Mouse (Mus musculus): Measurements from ENCODE around the gene Fam78b. TPM values are rescaled to one million over a fixed set of nuclear protein-coding genes. Genes with fewer than 3 reads are reported as not detected.

Gene Fam78b
- 1.3 and 1.4 TPM in 2 replicates for polyA plus RNA-seq (2014; fragmentation: Nextera tagmentation; extraction: Ambion mirVana)

- H3K27ac ChIP-seq (replicated peaks in 1 of 2; ENCODE audit: control insufficient read depth in 1 of 2, insufficient read depth in 1 of 2, low read depth in 2 of 2, low read length in 2 of 2): peak within 1 kb of the TSS; percentile 27 to 42; a peak in 2 of 4 replicates
- ATAC-seq (ENCODE audit: insufficient number of reproducible peaks, insufficient read depth, low FRiP score, low read depth): no peak; the same call in 1 of the 2 replicates
- WGBS: 1% methylated on average over 72 of the region's 85 CpGs
- peak within 1 kb of the TSS; percentile 91 for H3K4me2 ChIP-seq (ENCODE audit: low read length)
- H3K9me3 ChIP-seq (ENCODE audit: control insufficient read depth, low read length): no peaks in the 10 kb centered on the region
- peaks cover 4 to 15% of the 10 kb centered on the region in 2 experiments; a peak in 3 of 4 replicates for H3K4me1 ChIP-seq (ENCODE audit: control insufficient read depth in 2 of 2, insufficient read depth in 2 of 2, low read length in 2 of 2)
- no peaks in the 10 kb centered on the region for H3K36me3 ChIP-seq (ENCODE audit: control insufficient read depth, insufficient read depth, low read length)
- peak within 1 kb of the TSS; percentile 79 to 81 for H3K4me3 ChIP-seq (ENCODE audit: control insufficient read depth in 1 of 2, insufficient read depth in 1 of 2, low read depth in 1 of 2, low read length in 2 of 2)
- peak within 1 kb of the TSS; percentile 83 for H3K9ac ChIP-seq (ENCODE audit: low read length)
- H3K27me3 ChIP-seq (ENCODE audit: control insufficient read depth, insufficient read depth, low read length): peaks cover 46% of the 10 kb centered on the region
Observed at GRCm38 (mm10) chr1:167001174-167001843, at the start of gene Fam78b. Fam78b (plus strand) TSS chr1:167001417.

GRCm38 (mm10) chr1:166964508-166964907 lies 36.7 kb upstream of the Fam78b start:
- no peaks in the 10 kb centered on the region for H3K4me1 ChIP-seq (ENCODE audit: control insufficient read depth in 2 of 2, insufficient read depth in 2 of 2, low read length in 2 of 2)
- no peak overlapping the region for H3K4me2 ChIP-seq (ENCODE audit: low read length)
- ATAC-seq (ENCODE audit: insufficient number of reproducible peaks, insufficient read depth, low FRiP score, low read depth): no peak
- no peaks in the 10 kb centered on the region for H3K36me3 ChIP-seq (ENCODE audit: control insufficient read depth, insufficient read depth, low read length)
- H3K27me3 ChIP-seq (ENCODE audit: control insufficient read depth, insufficient read depth, low read length): no peaks in the 10 kb centered on the region
- H3K9me3 ChIP-seq (ENCODE audit: control insufficient read depth, low read length): no peaks in the 10 kb centered on the region
- no peak overlapping the region for H3K27ac ChIP-seq (replicated peaks in 1 of 2; ENCODE audit: control insufficient read depth in 1 of 2, insufficient read depth in 1 of 2, low read depth in 2 of 2, low read length in 2 of 2)
- H3K9ac ChIP-seq (ENCODE audit: low read length): no peak overlapping the region
- 28% methylated on average over 10 of the region's 10 CpGs for WGBS
- no peak overlapping the region for H3K4me3 ChIP-seq (ENCODE audit: control insufficient read depth in 1 of 2, insufficient read depth in 1 of 2, low read depth in 1 of 2, low read length in 2 of 2)

- Histone ChIP-seq H3K9me3 (ENCODE audit: control insufficient read depth, low read length) (no peaks in the 10 kb centered on the region), H3K27ac (replicated peaks in 1 of 2; ENCODE audit: control insufficient read depth in 1 of 2, insufficient read depth in 1 of 2, low read depth in 2 of 2, low read length in 2 of 2) (no peak overlapping the region), H3K27me3 (ENCODE audit: control insufficient read depth, insufficient read depth, low read length) (no peaks in the 10 kb centered on the region), H3K9ac (ENCODE audit: low read length) (no peak overlapping the region), H3K4me1 (ENCODE audit: control insufficient read depth in 2 of 2, insufficient read depth in 2 of 2, low read length in 2 of 2) (no peaks in the 10 kb centered on the region), H3K4me2 (ENCODE audit: low read length) (no peak overlapping the region), H3K4me3 (ENCODE audit: control insufficient read depth in 1 of 2, insufficient read depth in 1 of 2, low read depth in 1 of 2, low read length in 2 of 2) (no peak overlapping the region), H3K36me3 (ENCODE audit: control insufficient read depth, insufficient read depth, low read length) (no peaks in the 10 kb centered on the region)
- 60% methylated on average over 5 of the region's 5 CpGs for WGBS
- ATAC-seq (ENCODE audit: insufficient number of reproducible peaks, insufficient read depth, low FRiP score, low read depth): no peak
Observed at GRCm38 (mm10) chr1:166968271-166968670, 32.9 kb upstream of the Fam78b start.

- Histone ChIP-seq H3K36me3 (ENCODE audit: control insufficient read depth, insufficient read depth, low read length) (no peaks in the 10 kb centered on the region), H3K27me3 (ENCODE audit: control insufficient read depth, insufficient read depth, low read length) (no peaks in the 10 kb centered on the region), H3K27ac (replicated peaks in 1 of 2; ENCODE audit: control insufficient read depth in 1 of 2, insufficient read depth in 1 of 2, low read depth in 2 of 2, low read length in 2 of 2) (no peak overlapping the region), H3K4me1 (ENCODE audit: control insufficient read depth in 2 of 2, insufficient read depth in 2 of 2, low read length in 2 of 2) (no peaks in the 10 kb centered on the region), H3K9me3 (ENCODE audit: control insufficient read depth, low read length) (no peaks in the 10 kb centered on the region), H3K4me3 (ENCODE audit: control insufficient read depth in 1 of 2, insufficient read depth in 1 of 2, low read depth in 1 of 2, low read length in 2 of 2) (no peak overlapping the region), H3K4me2 (ENCODE audit: low read length) (no peak overlapping the region), H3K9ac (ENCODE audit: low read length) (no peak overlapping the region)
- 75% methylated on average over 3 of the region's 3 CpGs for WGBS
- no peak for ATAC-seq (ENCODE audit: insufficient number of reproducible peaks, insufficient read depth, low FRiP score, low read depth)
Observed at GRCm38 (mm10) chr1:166973731-166974130, 27.5 kb upstream of the Fam78b start.

GRCm38 (mm10) chr1:166978611-166979010 lies 22.6 kb upstream of the Fam78b start:
- H3K27me3 ChIP-seq (ENCODE audit: control insufficient read depth, insufficient read depth, low read length): no peaks in the 10 kb centered on the region
- no peaks in the 10 kb centered on the region for H3K9me3 ChIP-seq (ENCODE audit: control insufficient read depth, low read length)
- ATAC-seq (ENCODE audit: insufficient number of reproducible peaks, insufficient read depth, low FRiP score, low read depth): no peak
- H3K4me2 ChIP-seq (ENCODE audit: low read length): no peak overlapping the region
- no peak overlapping the region for H3K27ac ChIP-seq (replicated peaks in 1 of 2; ENCODE audit: control insufficient read depth in 1 of 2, insufficient read depth in 1 of 2, low read depth in 2 of 2, low read length in 2 of 2)
- H3K4me3 ChIP-seq (ENCODE audit: control insufficient read depth in 1 of 2, insufficient read depth in 1 of 2, low read depth in 1 of 2, low read length in 2 of 2): no peak overlapping the region
- whole genome bisulfite sequencing: 56% methylated on average over 5 of the region's 5 CpGs
- H3K36me3 ChIP-seq (ENCODE audit: control insufficient read depth, insufficient read depth, low read length): no peaks in the 10 kb centered on the region
- no peak overlapping the region for H3K9ac ChIP-seq (ENCODE audit: low read length)
- H3K4me1 ChIP-seq (ENCODE audit: control insufficient read depth in 2 of 2, insufficient read depth in 2 of 2, low read length in 2 of 2): no peaks in the 10 kb centered on the region

GRCm38 (mm10) chr1:166994266-166994665 lies 7.0 kb upstream of the Fam78b start:
- no peaks in the 10 kb centered on the region for H3K9me3 ChIP-seq (ENCODE audit: control insufficient read depth, low read length)
- H3K27me3 ChIP-seq (ENCODE audit: control insufficient read depth, insufficient read depth, low read length): peaks cover 3% of the 10 kb centered on the region; the same call in 1 of the 2 replicates
- WGBS: 76% methylated on average over 5 of the region's 5 CpGs
- H3K9ac ChIP-seq (ENCODE audit: low read length): no peak overlapping the region
- no peaks in the 10 kb centered on the region for H3K36me3 ChIP-seq (ENCODE audit: control insufficient read depth, insufficient read depth, low read length)
- H3K27ac ChIP-seq (replicated peaks in 1 of 2; ENCODE audit: control insufficient read depth in 1 of 2, insufficient read depth in 1 of 2, low read depth in 2 of 2, low read length in 2 of 2): no peak overlapping the region
- no peak overlapping the region for H3K4me3 ChIP-seq (ENCODE audit: control insufficient read depth in 1 of 2, insufficient read depth in 1 of 2, low read depth in 1 of 2, low read length in 2 of 2)
- H3K4me1 ChIP-seq (ENCODE audit: control insufficient read depth in 2 of 2, insufficient read depth in 2 of 2, low read length in 2 of 2): peaks cover 2 to 4% of the 10 kb centered on the region in 2 experiments; a peak in 2 of 4 replicates
- ATAC-seq (ENCODE audit: insufficient number of reproducible peaks, insufficient read depth, low FRiP score, low read depth): no peak
- no peak overlapping the region for H3K4me2 ChIP-seq (ENCODE audit: low read length)

- Histone ChIP-seq H3K9me3 (ENCODE audit: control insufficient read depth, low read length) (no peaks in the 10 kb centered on the region), H3K4me1 (ENCODE audit: control insufficient read depth in 2 of 2, insufficient read depth in 2 of 2, low read length in 2 of 2) (peaks cover 2 to 10% of the 10 kb centered on the region in 2 experiments; a peak in 2 of 4 replicates), H3K27ac (replicated peaks in 1 of 2; ENCODE audit: control insufficient read depth in 1 of 2, insufficient read depth in 1 of 2, low read depth in 2 of 2, low read length in 2 of 2) (peak overlapping the region in 1 of 2 experiments; percentile 59; a peak in 1 of 4 replicates), H3K4me3 (ENCODE audit: control insufficient read depth in 1 of 2, insufficient read depth in 1 of 2, low read depth in 1 of 2, low read length in 2 of 2) (no peak overlapping the region), H3K4me2 (ENCODE audit: low read length) (no peak overlapping the region), H3K36me3 (ENCODE audit: control insufficient read depth, insufficient read depth, low read length) (no peaks in the 10 kb centered on the region), H3K27me3 (ENCODE audit: control insufficient read depth, insufficient read depth, low read length) (peaks cover 16% of the 10 kb centered on the region), H3K9ac (ENCODE audit: low read length) (no peak overlapping the region)
- WGBS: 54% methylated on average over 8 of the region's 8 CpGs
- ATAC-seq (ENCODE audit: insufficient number of reproducible peaks, insufficient read depth, low FRiP score, low read depth): no peak
Observed at GRCm38 (mm10) chr1:166996250-166996649, 5.0 kb upstream of the Fam78b start.
